Mouse (Mus musculus): ENCODE results near the gene Igfn1. TPM values are rescaled to one million over a fixed set of nuclear protein-coding genes. Genes with fewer than 3 reads are reported as not detected.

Gene Igfn1
- polyA plus RNA-seq, 1 experiment from 2014 or later: 0.09 TPM

- no peak for ATAC-seq (ENCODE audit: low FRiP score, low read depth)
- H3K9me3 ChIP-seq: no peaks in the 10 kb centered on the region
- no peak overlapping the region for H3K9ac ChIP-seq
- no peak overlapping the region for H3K4me2 ChIP-seq (replicated peaks)
- H3K4me3 ChIP-seq: no peak overlapping the region
- peaks cover 6% of the 10 kb centered on the region for H3K27me3 ChIP-seq
- no peak overlapping the region for H3K27ac ChIP-seq
- H3K4me1 ChIP-seq: no peaks in the 10 kb centered on the region
- 81% methylated on average over 2 of the region's 2 CpGs for WGBS
- no peaks in the 10 kb centered on the region for H3K36me3 ChIP-seq
Observed at GRCm38 (mm10) chr1:136001438-136001837, 4.7 kb downstream of the Igfn1 start.

- Histone ChIP-seq H3K9me3 (no peaks in the 10 kb centered on the region), H3K9ac (no peak overlapping the region), H3K36me3 (no peaks in the 10 kb centered on the region), H3K27ac (no peak overlapping the region), H3K4me3 (no peak overlapping the region), H3K4me1 (no peaks in the 10 kb centered on the region), H3K4me2 (replicated peaks) (no peak overlapping the region), H3K27me3 (no peaks in the 10 kb centered on the region)
- ATAC-seq (ENCODE audit: low FRiP score, low read depth): no peak
- WGBS: 58% methylated on average over 8 of the region's 8 CpGs
Observed at GRCm38 (mm10) chr1:135999720-136000287, 6.3 kb downstream of the Igfn1 start.

GRCm38 (mm10) chr1:135997537-135997936 is 8.6 kb downstream of the Igfn1 start:
- H3K4me2 ChIP-seq (replicated peaks): no peak overlapping the region
- H3K27me3 ChIP-seq: no peaks in the 10 kb centered on the region
- WGBS: 67% methylated on average over 7 of the region's 7 CpGs
- H3K27ac ChIP-seq: no peak overlapping the region
- H3K4me1 ChIP-seq: no peaks in the 10 kb centered on the region
- H3K9ac ChIP-seq: 0 out of 2 replicates have a peak overlapping the region, but pooled peaks have one; percentile 8
- H3K9me3 ChIP-seq: no peaks in the 10 kb centered on the region
- H3K36me3 ChIP-seq: no peaks in the 10 kb centered on the region
- ATAC-seq (ENCODE audit: low FRiP score, low read depth): no peak
- no peak overlapping the region for H3K4me3 ChIP-seq

- H3K9ac ChIP-seq: no peak overlapping the region
- no peak overlapping the region for H3K4me3 ChIP-seq
- no peak overlapping the region for H3K27ac ChIP-seq
- WGBS: 64% methylated on average over 4 of the region's 4 CpGs
- no peak for ATAC-seq (ENCODE audit: low FRiP score, low read depth)
- no peak overlapping the region for H3K4me2 ChIP-seq (replicated peaks)
- no peaks in the 10 kb centered on the region for H3K4me1 ChIP-seq
- no peaks in the 10 kb centered on the region for H3K27me3 ChIP-seq
- H3K9me3 ChIP-seq: peaks cover 4% of the 10 kb centered on the region; the same call in 1 of the 2 replicates
- H3K36me3 ChIP-seq: no peaks in the 10 kb centered on the region
Observed at GRCm38 (mm10) chr1:135993470-135993869, 12.7 kb downstream of the Igfn1 start.

GRCm38 (mm10) chr1:135989876-135990275 is 16.3 kb downstream of the Igfn1 start:
- Histone ChIP-seq H3K4me1 (no peaks in the 10 kb centered on the region), H3K9me3 (peaks cover 4% of the 10 kb centered on the region; the same call in 1 of the 2 replicates), H3K4me3 (no peak overlapping the region), H3K4me2 (replicated peaks) (no peak overlapping the region), H3K9ac (no peak overlapping the region), H3K36me3 (no peaks in the 10 kb centered on the region), H3K27me3 (no peaks in the 10 kb centered on the region), H3K27ac (no peak overlapping the region)
- no peak for ATAC-seq (ENCODE audit: low FRiP score, low read depth)

GRCm38 (mm10) chr1:135984105-135984504 is 22.0 kb downstream of the Igfn1 start:
- no peak for ATAC-seq (ENCODE audit: low FRiP score, low read depth)
- Histone ChIP-seq H3K27ac (no peak overlapping the region), H3K36me3 (no peaks in the 10 kb centered on the region), H3K9ac (no peak overlapping the region), H3K4me2 (replicated peaks) (no peak overlapping the region), H3K4me1 (no peaks in the 10 kb centered on the region), H3K4me3 (no peak overlapping the region), H3K9me3 (no peaks in the 10 kb centered on the region), H3K27me3 (no peaks in the 10 kb centered on the region)
- WGBS: 8% methylated on average over 5 of the region's 5 CpGs

GRCm38 (mm10) chr1:135972576-135972975 is 33.6 kb downstream of the Igfn1 start:
- Histone ChIP-seq H3K27me3 (peaks cover under 1% of the 10 kb centered on the region; the same call in 1 of the 2 replicates), H3K4me2 (replicated peaks) (no peak overlapping the region), H3K9ac (no peak overlapping the region), H3K4me1 (no peaks in the 10 kb centered on the region), H3K27ac (no peak overlapping the region), H3K9me3 (no peaks in the 10 kb centered on the region), H3K36me3 (no peaks in the 10 kb centered on the region), H3K4me3 (no peak overlapping the region)
- ATAC-seq (ENCODE audit: low FRiP score, low read depth): no peak
- WGBS: 90% methylated on average over 3 of the region's 3 CpGs

- Histone ChIP-seq H3K9me3 (no peaks in the 10 kb centered on the region), H3K4me2 (replicated peaks) (no peak overlapping the region), H3K27ac (no peak overlapping the region), H3K36me3 (no peaks in the 10 kb centered on the region), H3K4me1 (no peaks in the 10 kb centered on the region), H3K4me3 (no peak overlapping the region), H3K27me3 (peaks cover 6% of the 10 kb centered on the region; the same call in 1 of the 2 replicates), H3K9ac (no peak overlapping the region)
- no peak for ATAC-seq (ENCODE audit: low FRiP score, low read depth)
- WGBS: 43% methylated on average over 2 of the region's 2 CpGs
Observed at GRCm38 (mm10) chr1:135970486-135970885, 35.7 kb downstream of the Igfn1 start.

GRCm38 (mm10) chr1:135967739-135968138 is 38.4 kb downstream of the Igfn1 start:
- Histone ChIP-seq H3K4me1 (no peaks in the 10 kb centered on the region), H3K4me3 (no peak overlapping the region), H3K36me3 (no peaks in the 10 kb centered on the region), H3K27ac (no peak overlapping the region), H3K4me2 (replicated peaks) (no peak overlapping the region), H3K9me3 (no peaks in the 10 kb centered on the region), H3K9ac (no peak overlapping the region), H3K27me3 (peaks cover 6% of the 10 kb centered on the region; the same call in 1 of the 2 replicates)
- 80% methylated on average over 4 of the region's 4 CpGs for WGBS
- no peak for ATAC-seq (ENCODE audit: low FRiP score, low read depth)

GRCm38 (mm10) chr1:135964561-135964960 is 41.6 kb downstream of the Igfn1 start:
- ATAC-seq (ENCODE audit: low FRiP score, low read depth): no peak
- Histone ChIP-seq H3K27me3 (peaks cover 6% of the 10 kb centered on the region; the same call in 1 of the 2 replicates), H3K4me1 (no peaks in the 10 kb centered on the region), H3K9me3 (no peaks in the 10 kb centered on the region), H3K9ac (no peak overlapping the region), H3K27ac (no peak overlapping the region), H3K4me2 (replicated peaks) (no peak overlapping the region), H3K4me3 (no peak overlapping the region), H3K36me3 (no peaks in the 10 kb centered on the region)
- 72% methylated on average over 11 of the region's 11 CpGs for WGBS

- WGBS: 69% methylated on average over 5 of the region's 5 CpGs
- no peak for ATAC-seq (ENCODE audit: low FRiP score, low read depth)
Observed at GRCm38 (mm10) chr1:135963177-135963576, 43.0 kb downstream of the Igfn1 start.

GRCm38 (mm10) chr1:135958483-135958882 is 47.7 kb downstream of the Igfn1 start:
- Histone ChIP-seq H3K4me1 (no peaks in the 10 kb centered on the region), H3K9ac (no peak overlapping the region), H3K4me3 (no peak overlapping the region), H3K27me3 (peaks cover 3% of the 10 kb centered on the region; the same call in 1 of the 2 replicates), H3K27ac (no peak overlapping the region), H3K9me3 (no peaks in the 10 kb centered on the region), H3K4me2 (replicated peaks) (no peak overlapping the region), H3K36me3 (no peaks in the 10 kb centered on the region)
- peak; percentile 8; the same call in 1 of the 2 replicates for ATAC-seq (ENCODE audit: low FRiP score, low read depth)
- 34% methylated on average over 4 of the region's 4 CpGs for WGBS

More at GRCm38 (mm10) chr1:135963177-135963576, 43.0 kb downstream of the Igfn1 start:
- no peak overlapping the region for H3K4me3 ChIP-seq
- H3K27me3 ChIP-seq: peaks cover 6% of the 10 kb centered on the region; the same call in 1 of the 2 replicates
- no peak overlapping the region for H3K9ac ChIP-seq
- H3K36me3 ChIP-seq: no peaks in the 10 kb centered on the region
- no peaks in the 10 kb centered on the region for H3K4me1 ChIP-seq
- H3K27ac ChIP-seq: no peak overlapping the region
- H3K9me3 ChIP-seq: no peaks in the 10 kb centered on the region
- no peak overlapping the region for H3K4me2 ChIP-seq (replicated peaks)

- H3K27me3 ChIP-seq: peaks cover 3% of the 10 kb centered on the region
- ATAC-seq (ENCODE audit: low FRiP score, low read depth): no peak
- H3K4me3 ChIP-seq: no peak overlapping the region
- H3K36me3 ChIP-seq: no peaks in the 10 kb centered on the region
- no peaks in the 10 kb centered on the region for H3K9me3 ChIP-seq
- WGBS: 73% methylated on average over 2 of the region's 2 CpGs
- no peaks in the 10 kb centered on the region for H3K4me1 ChIP-seq
- no peak overlapping the region for H3K4me2 ChIP-seq (replicated peaks)
- no peak overlapping the region for H3K9ac ChIP-seq
- H3K27ac ChIP-seq: no peak overlapping the region
Observed at GRCm38 (mm10) chr1:135948871-135949270, 57.3 kb downstream of the Igfn1 start.
